Mouse (Mus musculus) cerebellum, postnatal 14 days (tissue): ENCODE results near the gene Arl10.
A peak's percentile ranks its signal among the peaks of the same experiment; 100 is the strongest.

Experiments used
- DNase-seq, 2 experiments: peaks; one replicate each; pipeline ENCODE4 v3.0.0; 2021; ENCODE audit warnings: mixed read lengths in 2 of 2

The Arl10 gene

GRCm38 (mm10) chr13:54621155-54621932 is 46.5 kb downstream of the Arl10 start, which contains the start of gene Faf2:
Gene Faf2 (plus strand): TSS chr13:54621784.
- DNase-seq: peak; percentile 100

DNA sequence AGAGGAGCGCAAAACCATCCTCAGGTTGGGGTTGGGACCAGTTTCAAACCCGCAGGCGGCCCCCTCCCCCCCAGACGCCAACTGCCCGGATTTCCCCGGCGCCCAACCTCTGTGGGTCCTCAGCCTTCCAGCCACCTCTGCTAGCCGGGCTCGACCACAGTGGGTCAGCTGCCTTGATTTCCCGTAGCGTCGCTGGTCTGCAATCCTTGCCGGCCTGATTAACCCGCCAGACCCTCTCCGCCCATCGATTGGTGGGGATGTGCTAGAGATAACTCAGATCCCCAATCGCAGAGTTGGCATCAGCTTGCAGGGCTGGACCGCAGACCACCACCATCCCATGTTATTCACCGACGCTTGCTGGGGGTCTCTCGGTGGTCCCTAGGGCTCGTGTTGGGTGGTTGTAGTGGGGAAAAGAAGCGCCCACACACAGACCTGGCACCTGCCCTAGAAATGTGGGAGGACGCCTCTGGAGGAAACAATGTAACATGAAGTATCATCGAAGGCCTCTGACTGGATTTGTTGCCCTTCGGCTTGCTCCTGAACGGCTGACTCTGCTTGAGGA is 47.2 kb downstream of the Arl10 start:
- DNase-seq: no peak

- DNase-seq: no peak
Observed at GRCm38 (mm10) chr13:54629128-54629527, 54.3 kb downstream of the Arl10 start.
